Mouse (Mus musculus) cerebellum, adult 2 months (tissue): ENCODE results near the gene Slc16a5.

ENCODE experiments used
- CTCF ChIP-seq: fragments of 200-500 bp; IDR thresholded peaks from 2 replicates; pipeline ENCODE4 v1.5.1; 2011; ENCODE audit warnings: low read depth, mild to moderate bottlenecking, control low read depth, low read length, moderate library complexity, borderline replicate concordance; ENCODE audit not compliant: insufficient read depth
- POLR2A ChIP-seq: fragments of 200-500 bp; IDR thresholded peaks from 2 replicates; pipeline ENCODE4 v1.6.1; 2011; ENCODE audit warnings: low read length, control low read depth, borderline replicate concordance; ENCODE audit not compliant: insufficient read depth

- no peak for TF ChIP-seq CTCF
- no peak for TF ChIP-seq POLR2A
These were observed 39.2 kb upstream of the Slc16a5 start for GRCm38 (mm10) chr11:115423091-115423490.
